Mouse (Mus musculus): ENCODE measurements around the gene Lhx1.

Lhx1 gene

GRCm38 (mm10) chr11:84525421-84526274, at the start of gene Lhx1:
Lhx1 (minus strand) TSS chr11:84525535.
- no peak for DNase-seq (ENCODE audit: low spot score)

DNA sequence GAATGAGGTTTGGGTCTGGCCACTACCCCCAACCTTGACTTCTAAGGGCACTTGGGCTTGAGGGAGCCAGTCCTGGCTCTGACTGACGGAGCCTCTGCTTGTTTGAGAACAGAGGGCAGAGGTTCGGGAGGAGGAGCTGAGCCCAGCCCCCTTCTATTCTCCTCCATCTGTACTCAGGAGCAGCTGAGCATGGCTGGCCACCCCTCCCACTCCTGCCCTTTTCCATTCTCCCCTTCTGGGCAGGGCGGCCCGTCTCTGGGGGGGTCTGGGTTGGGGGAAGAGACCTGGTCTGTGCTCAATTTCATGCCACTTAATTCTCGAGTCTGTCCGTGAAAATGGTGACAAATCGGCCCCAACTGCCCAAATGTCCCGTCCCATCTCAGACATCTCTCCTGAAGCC, 49.5 kb upstream of the Lhx1 start:
- DNase-seq (ENCODE audit: low spot score), result no peak

DNA sequence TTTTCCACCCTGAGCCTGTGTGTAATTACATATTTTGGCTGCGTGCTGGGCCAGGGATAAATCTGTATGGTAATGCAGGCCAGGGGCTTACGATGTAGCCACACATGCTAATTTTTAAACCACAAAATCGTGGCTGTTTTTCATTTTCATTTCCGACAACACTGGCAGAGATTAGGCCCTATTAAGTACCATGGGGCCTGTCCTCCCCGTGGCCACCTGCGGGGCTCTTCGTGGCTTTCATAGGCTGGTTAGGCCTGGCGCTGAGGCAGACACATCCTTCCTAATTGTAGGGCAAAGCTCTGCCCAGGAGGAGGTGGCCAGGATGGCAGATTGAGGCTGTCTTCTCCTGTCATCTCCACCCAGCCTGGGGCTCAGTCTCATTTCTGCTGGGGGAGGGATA, 48.3 kb upstream of the Lhx1 start:
- DNase-seq (ENCODE audit: low spot score), result no peak

DNA sequence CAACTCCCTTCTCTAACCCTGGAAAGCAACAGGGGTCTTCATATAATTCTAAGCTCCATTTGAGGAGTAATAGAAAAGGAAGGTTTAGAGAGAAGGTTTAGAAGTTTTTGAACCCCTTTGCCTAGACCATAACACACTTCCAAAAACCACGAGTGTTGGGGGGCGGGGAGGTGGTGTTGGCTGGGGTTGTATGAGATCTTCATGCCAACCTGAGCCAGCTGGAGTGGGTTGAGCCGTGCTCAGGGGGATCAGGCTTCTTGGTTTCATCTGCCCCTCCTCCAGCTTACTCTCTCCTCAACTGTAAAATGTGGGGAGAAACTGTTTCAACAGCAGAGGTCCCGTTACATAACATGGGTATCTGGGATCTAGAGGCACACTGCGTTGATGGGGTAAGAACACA, 45.5 kb upstream of the Lhx1 start:
- no peak for DNase-seq (ENCODE audit: low spot score)

- no peak for DNase-seq (ENCODE audit: low spot score)
Measured at GRCm38 (mm10) chr11:84570392-84570791, 45.1 kb upstream of the Lhx1 start.

DNA sequence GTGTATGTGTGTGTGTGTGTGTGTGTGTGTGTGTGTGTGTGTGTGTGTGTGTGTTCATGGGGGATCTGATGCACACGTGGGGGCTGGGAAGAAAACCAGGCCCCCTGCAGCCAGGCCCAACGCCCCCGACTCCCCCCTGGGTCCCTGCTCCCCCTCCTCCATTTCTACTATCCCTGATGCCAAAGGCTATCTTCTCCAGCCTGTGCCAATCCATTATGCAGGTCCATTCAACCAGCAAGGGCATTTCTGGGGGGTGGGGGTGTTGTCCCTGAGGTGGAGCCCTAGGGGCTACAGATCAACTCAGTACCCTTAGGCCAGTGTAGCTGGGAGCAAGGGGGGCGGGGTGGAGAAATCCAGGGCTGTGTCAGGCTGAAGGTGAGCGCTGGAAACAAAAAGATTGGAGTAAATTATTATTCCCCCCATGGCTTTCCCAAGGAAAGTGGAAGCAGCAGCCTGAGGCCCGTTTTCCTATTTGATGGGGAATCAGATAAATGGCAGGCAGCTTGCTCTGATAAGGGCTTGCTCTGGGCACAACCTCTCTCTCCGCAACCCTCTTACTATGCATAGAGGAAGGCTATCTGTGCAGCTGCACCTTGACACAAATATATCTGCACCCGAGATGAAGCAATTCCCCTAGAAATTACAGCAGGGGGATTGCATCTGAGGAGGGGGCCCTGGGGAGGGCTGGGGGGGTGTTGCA, 43.9 kb upstream of the Lhx1 start:
- no peak for DNase-seq (ENCODE audit: low spot score)

- DNase-seq (ENCODE audit: low spot score), result no peak
Measured at GRCm38 (mm10) chr11:84568482-84568881, 43.1 kb upstream of the Lhx1 start.

DNA sequence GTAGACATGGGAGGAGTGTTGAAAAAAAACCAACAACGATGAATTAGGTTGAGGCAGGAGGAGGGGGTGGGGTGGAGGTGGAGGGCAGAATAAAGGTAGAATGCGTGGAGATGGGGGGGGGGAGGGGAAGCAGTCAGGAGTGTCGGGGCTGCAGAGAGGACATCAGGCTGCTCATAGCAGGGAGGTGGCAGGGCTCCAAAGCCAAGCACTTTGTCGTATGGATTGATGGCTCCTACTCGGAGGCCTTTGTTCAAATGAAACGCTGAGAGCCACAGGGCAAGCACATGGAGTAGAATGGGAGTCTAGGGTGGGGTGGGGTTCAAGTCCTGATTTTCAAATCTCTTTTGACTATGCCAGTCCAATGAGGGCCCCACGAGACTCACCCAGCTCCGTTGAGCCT, 41.4 kb upstream of the Lhx1 start:
- DNase-seq (ENCODE audit: low spot score), result no peak

DNA sequence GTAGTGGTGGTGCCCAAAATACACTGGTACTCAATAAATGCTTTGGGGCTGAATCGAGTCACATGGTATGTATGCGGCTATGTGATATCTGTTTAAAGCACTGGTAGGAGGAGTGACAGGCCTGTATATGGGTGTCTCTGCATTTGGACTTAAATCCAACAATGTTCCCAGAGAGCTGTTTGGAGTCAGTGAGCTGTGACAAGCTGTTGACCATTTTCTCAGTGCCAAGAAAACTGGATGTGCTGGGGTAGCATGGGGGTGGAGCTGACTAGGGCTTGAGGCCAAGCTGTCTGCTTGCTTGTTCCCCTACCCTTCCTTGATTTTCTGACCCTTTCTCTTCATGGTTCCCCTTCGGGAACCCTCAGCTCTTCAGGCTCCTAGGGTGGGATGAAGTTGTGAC, 39.9 kb upstream of the Lhx1 start:
- DNase-seq (ENCODE audit: low spot score), result no peak

- DNase-seq (ENCODE audit: low spot score), result no peak
Measured at GRCm38 (mm10) chr11:84563360-84563759, 38.0 kb upstream of the Lhx1 start.

GRCm38 (mm10) chr11:84562758-84563347, 37.5 kb upstream of the Lhx1 start:
- no peak for DNase-seq (ENCODE audit: low spot score)

- no peak for DNase-seq (ENCODE audit: low spot score)
Measured at GRCm38 (mm10) chr11:84561546-84561945, 36.2 kb upstream of the Lhx1 start.

- no peak for DNase-seq (ENCODE audit: low spot score)
Measured at GRCm38 (mm10) chr11:84553821-84554450, 28.6 kb upstream of the Lhx1 start.

DNA sequence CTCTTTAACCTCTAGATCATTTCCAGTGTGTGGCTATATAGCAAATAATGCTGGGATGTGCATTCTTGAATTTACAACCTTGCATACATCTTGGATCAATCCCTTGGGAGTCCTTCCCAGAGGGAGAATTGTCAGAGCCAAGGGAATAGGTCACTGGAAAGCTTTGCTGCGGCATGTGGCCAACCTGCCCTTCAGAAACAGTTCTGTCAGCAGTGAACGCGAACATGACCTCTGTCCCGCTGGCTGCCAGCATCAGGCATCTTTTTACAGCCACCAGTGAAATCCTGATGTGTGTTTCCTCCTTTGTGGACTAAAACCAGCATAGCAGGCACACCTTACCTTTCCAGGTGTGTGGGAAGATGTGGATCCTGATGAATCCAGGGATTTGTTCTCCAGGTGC, 26.0 kb upstream of the Lhx1 start:
- DNase-seq (ENCODE audit: low spot score), result no peak

- DNase-seq (ENCODE audit: low spot score), result no peak
Measured at GRCm38 (mm10) chr11:84549258-84549791, 24.0 kb upstream of the Lhx1 start.

DNA sequence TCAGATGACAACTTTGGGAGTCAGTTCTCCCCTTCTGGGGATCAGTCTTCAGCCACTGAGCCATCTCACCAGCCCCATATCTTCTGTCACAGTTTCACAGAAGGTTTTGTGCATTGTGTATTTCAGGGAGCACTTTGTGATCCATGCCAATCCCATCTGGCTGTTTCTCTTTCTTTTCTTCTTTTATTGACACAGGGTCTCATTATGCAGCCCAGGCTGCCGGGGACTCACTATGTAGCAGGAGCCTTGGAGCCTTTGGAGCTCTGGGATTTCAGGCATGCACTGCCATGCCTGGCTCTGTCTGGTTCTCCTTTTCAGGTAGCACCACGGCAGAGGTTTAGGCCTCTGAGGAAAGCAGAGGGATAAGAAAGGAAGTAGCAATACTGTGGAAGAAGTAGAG, 23.0 kb upstream of the Lhx1 start:
- no peak for DNase-seq (ENCODE audit: low spot score)

- no peak for DNase-seq (ENCODE audit: low spot score)
Measured at GRCm38 (mm10) chr11:84539981-84540380, 14.6 kb upstream of the Lhx1 start.

GRCm38 (mm10) chr11:84529797-84530703, 4.7 kb upstream of the Lhx1 start:
- DNase-seq (ENCODE audit: low spot score), result no peak

GRCm38 (mm10) chr11:84529143-84529755, 3.9 kb upstream of the Lhx1 start:
- DNase-seq (ENCODE audit: low spot score), result no peak

DNA sequence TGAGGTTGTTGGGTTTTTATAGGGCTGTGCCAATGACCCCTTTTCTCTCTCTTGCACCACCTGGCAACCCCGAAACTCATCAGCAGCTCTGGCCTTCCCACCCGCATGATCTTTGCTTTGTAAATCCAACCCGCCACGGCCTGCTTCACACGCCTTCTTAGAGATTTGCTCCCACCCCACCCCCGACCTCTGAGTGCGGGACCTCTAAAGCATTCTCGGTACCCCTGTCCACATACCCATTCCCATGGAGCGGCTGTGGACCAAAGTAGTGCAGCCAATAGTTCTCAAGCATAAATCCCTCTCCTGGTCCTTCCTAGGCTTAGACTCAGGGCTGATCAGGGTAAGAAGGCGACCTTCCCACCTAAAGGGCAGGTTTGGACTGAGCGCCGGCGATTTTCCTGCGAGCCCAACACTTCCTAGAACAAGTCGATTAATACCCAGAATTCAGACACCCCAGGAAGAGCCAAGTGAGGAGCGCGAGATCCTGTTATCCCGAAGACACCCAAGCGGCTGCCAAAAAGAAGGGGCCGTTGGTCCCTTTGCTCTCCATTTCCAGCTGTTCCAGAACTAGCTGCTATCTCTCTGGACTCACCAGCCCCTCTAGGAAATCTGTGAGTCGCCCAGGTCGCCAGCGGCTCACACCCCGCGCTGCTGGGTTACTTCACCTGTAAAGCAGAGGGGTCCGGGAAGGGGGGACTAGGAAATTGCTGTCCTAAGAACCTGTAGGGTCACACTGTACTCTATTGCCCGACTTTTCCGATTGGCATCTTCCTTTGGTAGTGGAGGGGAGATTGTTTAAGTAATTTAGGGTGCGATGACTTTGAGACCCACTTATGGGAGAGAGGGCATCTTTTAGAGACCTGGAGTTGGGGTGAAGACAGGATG, 1.9 kb upstream of the Lhx1 start:
- DNase-seq (ENCODE audit: low spot score), result no peak

All from T-cell, adult 2 months (primary cell).